Mouse (Mus musculus) hindbrain, embryonic 12.5 days (tissue): ENCODE data around the gene Sh3rf3. TPM values are rescaled to one million over a fixed set of nuclear protein-coding genes. Genes with fewer than 3 reads are reported as not detected.

Experiments used
- ATAC-seq: fragments of 200-750 bp; cut with Nextera tagmentation; 2 replicates; pipeline ENCODE4 v1.8.0; 2017; ENCODE audit warnings: moderate TSS enrichment; ENCODE audit not compliant: low FRiP score
- H3K27ac ChIP-seq: fragments of 300-500 bp; sonication (generic); 2 replicates; pipeline ENCODE4 v1.5.1; 2016; ENCODE audit warnings: mild to moderate bottlenecking
- H3K27me3 ChIP-seq: fragments of 300-500 bp; sonication (generic); 2 replicates; pipeline ENCODE4 v1.6.1; 2016; ENCODE audit warnings: mild to moderate bottlenecking
- H3K36me3 ChIP-seq: fragments of 300-500 bp; sonication (generic); 2 replicates; pipeline ENCODE4 v1.6.1; 2016; ENCODE audit warnings: mild to moderate bottlenecking
- H3K4me1 ChIP-seq: fragments of 300-500 bp; sonication (generic); 2 replicates; pipeline ENCODE4 v1.6.1; 2016
- H3K4me2 ChIP-seq: fragments of 300-500 bp; sonication (generic); replicated peaks from 2 replicates; pipeline ENCODE4 v1.6.1; 2016; ENCODE audit warnings: mild to moderate bottlenecking
- H3K4me3 ChIP-seq: fragments of 300-500 bp; sonication (generic); 2 replicates; pipeline ENCODE4 v1.5.1; 2016; ENCODE audit warnings: mild to moderate bottlenecking
- H3K9ac ChIP-seq: fragments of 300-500 bp; sonication (generic); 2 replicates; pipeline ENCODE4 v1.6.1; 2016; ENCODE audit warnings: mild to moderate bottlenecking, moderate library complexity
- H3K9me3 ChIP-seq: fragments of 300-500 bp; sonication (generic); replicated peaks from 2 replicates; pipeline ENCODE4 v1.6.1; 2016; ENCODE audit warnings: mild to moderate bottlenecking
- WGBS: fragments of 180-500 bp; shearing (Covaris S2); methylation state at CpG from one replicate; pipeline ENCODE4 v1.1.7; 2016; 5-methylcytosine and 5-hydroxymethylcytosine counted together
- polyA plus RNA-seq: library from polyadenylated mRNA; unstranded; fragments of >200 nt; fragmentation: Nextera tagmentation; extraction: Ambion mirVana; gene quantifications from 2 replicates; pipeline ENCODE4 v1.2.1, GENCODE M21; 2016

Sh3rf3 gene
- polyA plus RNA-seq, 1 experiment from 2014 or later, result 3.9 TPM

GRCm38 (mm10) chr10:58928952-58929442 is 115.8 kb downstream of the Sh3rf3 start:
- ATAC-seq, result peak; percentile 39; the same call in 1 of the 2 replicates
- Histone ChIP-seq H3K4me3 (no peak overlapping the region), H3K9ac (no peak overlapping the region), H3K4me2 (no peak overlapping the region), H3K9me3 (no peaks in the 10 kb centered on the region), H3K36me3 (no peaks in the 10 kb centered on the region), H3K27me3 (no peaks in the 10 kb centered on the region; the same call in 1 of the 2 replicates), H3K27ac (no peak overlapping the region), H3K4me1 (peaks cover 17% of the 10 kb centered on the region)
- WGBS, result 39% methylated on average over 5 of the region's 5 CpGs

- Histone ChIP-seq H3K9me3 (no peaks in the 10 kb centered on the region), H3K4me2 (peak overlapping the region; percentile 46), H3K27me3 (no peaks in the 10 kb centered on the region; the same call in 1 of the 2 replicates), H3K4me3 (peak overlapping the region; percentile 15; the same call in 1 of the 2 replicates), H3K4me1 (peaks cover 29% of the 10 kb centered on the region), H3K9ac (no peak overlapping the region), H3K27ac (no peak overlapping the region), H3K36me3 (no peaks in the 10 kb centered on the region)
- ATAC-seq, result peak; percentile 77
- 21% methylated on average over 22 of the region's 22 CpGs for WGBS
Observed at GRCm38 (mm10) chr10:58932151-58932773, 119.1 kb downstream of the Sh3rf3 start.

GRCm38 (mm10) chr10:58935606-58936005 is 122.4 kb downstream of the Sh3rf3 start:
- Histone ChIP-seq H3K4me3 (no peak overlapping the region), H3K9me3 (no peaks in the 10 kb centered on the region), H3K4me1 (peaks cover 25% of the 10 kb centered on the region), H3K27me3 (no peaks in the 10 kb centered on the region), H3K27ac (no peak overlapping the region), H3K4me2 (no peak overlapping the region), H3K9ac (no peak overlapping the region), H3K36me3 (no peaks in the 10 kb centered on the region)
- WGBS, result 46% methylated on average over 6 of the region's 6 CpGs
- ATAC-seq, result no peak

DNA sequence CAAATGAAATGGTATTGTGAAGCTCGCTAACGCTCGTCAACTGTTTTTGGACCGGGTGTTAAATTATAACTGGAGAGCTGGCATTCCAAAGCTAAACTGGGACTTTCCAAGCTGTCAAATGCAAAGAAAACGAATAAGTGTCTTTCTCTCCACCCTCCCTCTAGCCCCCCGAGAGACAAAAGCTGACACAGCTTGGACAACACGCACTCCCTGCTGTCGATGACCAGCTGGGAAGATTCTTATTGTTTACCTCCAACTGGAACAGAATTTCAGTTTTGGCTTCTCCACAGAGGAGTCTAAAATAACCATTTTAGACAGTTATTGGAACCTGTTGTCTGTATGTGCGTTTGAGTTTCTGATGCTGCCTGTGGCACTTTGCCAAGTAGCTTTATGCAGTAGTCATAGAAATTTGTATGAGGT is 123.3 kb downstream of the Sh3rf3 start:
- H3K4me2 ChIP-seq, result no peak overlapping the region
- H3K27ac ChIP-seq, result no peak overlapping the region
- no peak overlapping the region for H3K9ac ChIP-seq
- H3K4me1 ChIP-seq, result peaks cover 25% of the 10 kb centered on the region
- H3K27me3 ChIP-seq, result no peaks in the 10 kb centered on the region
- H3K4me3 ChIP-seq, result no peak overlapping the region
- WGBS, result 49% methylated on average over 9 of the region's 9 CpGs
- no peaks in the 10 kb centered on the region for H3K36me3 ChIP-seq
- H3K9me3 ChIP-seq, result no peaks in the 10 kb centered on the region
- no peak for ATAC-seq

GRCm38 (mm10) chr10:58937521-58937920 is 124.4 kb downstream of the Sh3rf3 start:
- 72% methylated on average over 3 of the region's 3 CpGs for WGBS
- Histone ChIP-seq H3K9ac (no peak overlapping the region), H3K4me1 (peaks cover 14% of the 10 kb centered on the region), H3K4me3 (no peak overlapping the region), H3K9me3 (no peaks in the 10 kb centered on the region), H3K27ac (no peak overlapping the region), H3K27me3 (no peaks in the 10 kb centered on the region), H3K36me3 (no peaks in the 10 kb centered on the region), H3K4me2 (no peak overlapping the region)
- 0 out of 2 replicates have a peak, but pooled peaks have one; percentile 36 for ATAC-seq

DNA sequence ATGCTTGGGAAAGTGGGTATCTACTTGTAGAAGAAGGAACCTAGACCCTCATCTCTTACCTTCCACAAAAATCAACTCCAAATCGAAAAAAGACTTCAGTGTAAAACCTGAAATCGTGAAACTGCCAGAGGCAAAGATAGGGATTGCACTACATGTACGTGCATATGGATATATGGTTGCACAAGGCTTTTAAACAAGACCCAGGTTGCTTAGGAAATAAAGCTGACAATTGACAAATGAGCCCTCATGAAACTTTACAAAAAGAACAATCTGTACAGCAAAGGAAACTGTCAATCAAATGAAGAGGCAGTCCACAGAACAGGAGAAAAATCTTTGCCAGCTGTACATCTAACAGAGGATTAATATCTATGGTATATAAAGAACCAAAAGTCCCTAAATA is 129.7 kb downstream of the Sh3rf3 start:
- Histone ChIP-seq H3K27ac (no peak overlapping the region), H3K27me3 (no peaks in the 10 kb centered on the region), H3K9me3 (no peaks in the 10 kb centered on the region), H3K4me2 (no peak overlapping the region), H3K4me3 (no peak overlapping the region), H3K9ac (no peak overlapping the region), H3K4me1 (no peaks in the 10 kb centered on the region), H3K36me3 (no peaks in the 10 kb centered on the region)
- 85% methylated on average over 3 of the region's 3 CpGs for WGBS
- no peak for ATAC-seq

DNA sequence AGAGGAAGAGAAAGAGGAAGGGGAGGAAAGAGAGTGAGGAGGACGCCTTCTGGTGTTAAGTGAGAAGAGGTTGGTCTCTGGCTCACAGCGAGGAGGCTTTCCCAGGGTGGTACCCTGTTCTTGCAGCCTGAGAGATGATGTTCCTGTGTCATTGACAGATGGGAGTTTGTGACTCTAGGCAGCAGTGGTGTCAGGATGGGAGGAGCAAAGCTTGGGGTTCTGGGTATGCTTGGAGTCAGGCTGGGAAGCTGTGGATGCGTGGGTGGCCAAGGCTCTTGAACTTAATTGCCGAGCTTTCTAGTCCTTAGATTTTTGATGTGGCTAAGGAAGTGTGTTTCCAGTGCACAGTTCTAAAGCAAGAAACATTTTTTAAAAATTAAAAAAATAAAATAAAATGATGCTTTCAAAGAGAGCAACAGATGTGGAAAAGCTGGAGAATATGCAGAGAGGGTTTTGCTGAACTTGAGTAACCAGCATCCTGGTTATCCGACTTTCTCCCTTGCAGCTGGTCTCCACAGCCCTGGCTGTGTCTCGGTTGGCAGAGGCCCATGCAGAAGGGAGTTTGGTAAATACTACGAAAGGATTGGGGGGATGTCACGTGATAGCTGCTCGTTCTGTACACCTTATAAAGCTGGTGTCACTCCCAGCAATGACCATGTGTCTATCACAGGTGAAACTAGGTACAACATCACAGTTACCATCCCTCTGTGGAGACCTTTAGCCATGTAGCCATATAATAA is 130.7 kb downstream of the Sh3rf3 start:
- Histone ChIP-seq H3K27me3 (no peaks in the 10 kb centered on the region), H3K9me3 (no peaks in the 10 kb centered on the region), H3K9ac (no peak overlapping the region), H3K4me2 (no peak overlapping the region), H3K27ac (no peak overlapping the region), H3K36me3 (no peaks in the 10 kb centered on the region), H3K4me3 (no peak overlapping the region), H3K4me1 (no peaks in the 10 kb centered on the region)
- ATAC-seq, result no peak
- 87% methylated on average over 9 of the region's 9 CpGs for WGBS

GRCm38 (mm10) chr10:58944930-58945329 is 131.8 kb downstream of the Sh3rf3 start:
- H3K27me3 ChIP-seq, result no peaks in the 10 kb centered on the region
- H3K4me3 ChIP-seq, result no peak overlapping the region
- H3K4me1 ChIP-seq, result peaks cover 7% of the 10 kb centered on the region
- WGBS, result 75% methylated on average over 6 of the region's 6 CpGs
- no peaks in the 10 kb centered on the region for H3K36me3 ChIP-seq
- ATAC-seq, result no peak
- H3K9ac ChIP-seq, result no peak overlapping the region
- no peak overlapping the region for H3K27ac ChIP-seq
- H3K4me2 ChIP-seq, result no peak overlapping the region
- no peaks in the 10 kb centered on the region for H3K9me3 ChIP-seq

DNA sequence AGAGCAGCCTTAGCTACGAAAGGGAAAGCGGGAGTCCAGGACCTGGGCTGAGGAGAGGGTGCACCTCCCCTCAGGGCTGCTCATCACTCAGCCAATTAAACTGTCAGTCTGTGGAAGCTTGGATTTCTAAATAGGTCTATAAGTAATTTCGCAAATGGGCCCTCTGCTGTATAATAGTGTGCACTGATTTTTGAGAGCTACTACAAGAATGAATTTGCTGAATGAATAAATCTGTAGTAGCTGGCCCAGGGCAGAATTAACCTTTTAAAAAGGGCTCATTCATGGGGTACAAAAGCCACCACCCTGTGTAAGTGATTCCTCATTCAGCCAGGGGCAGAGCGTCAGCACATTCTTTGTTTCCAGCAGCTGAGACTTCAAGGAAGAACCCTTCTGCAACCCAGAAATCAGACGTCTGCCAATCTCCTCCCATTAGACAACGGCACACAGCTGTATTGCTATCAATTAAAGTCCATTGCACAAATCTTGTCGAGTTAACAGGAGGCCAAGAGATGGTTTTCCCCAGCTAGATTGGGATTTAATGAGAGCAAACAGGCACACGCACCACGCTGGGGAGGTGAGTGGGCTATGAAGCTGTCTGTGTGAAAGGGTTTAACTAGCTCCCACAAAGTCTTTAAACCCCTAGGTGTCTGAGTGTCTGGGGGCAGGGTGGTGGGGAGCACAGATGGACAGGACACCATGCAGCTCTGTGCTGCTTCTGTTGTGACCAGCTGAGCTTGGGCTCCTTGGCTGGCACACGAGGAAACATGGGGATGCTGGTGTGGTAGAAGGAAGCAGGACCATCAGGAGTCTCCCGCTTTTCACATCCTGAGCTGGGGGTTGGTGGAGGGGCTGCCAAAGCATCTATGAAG is 136.8 kb downstream of the Sh3rf3 start:
- ATAC-seq, result peak; percentile 87
- peaks cover 16% of the 10 kb centered on the region for H3K4me1 ChIP-seq
- H3K36me3 ChIP-seq, result no peaks in the 10 kb centered on the region
- 27% methylated on average over 11 of the region's 11 CpGs for WGBS
- H3K4me3 ChIP-seq, result no peak overlapping the region
- no peaks in the 10 kb centered on the region for H3K9me3 ChIP-seq
- peak overlapping the region; percentile 68 for H3K27ac ChIP-seq
- H3K4me2 ChIP-seq, result 0 out of 2 replicates have a peak overlapping the region, but pooled peaks have one; percentile 6
- H3K27me3 ChIP-seq, result no peaks in the 10 kb centered on the region
- no peak overlapping the region for H3K9ac ChIP-seq

DNA sequence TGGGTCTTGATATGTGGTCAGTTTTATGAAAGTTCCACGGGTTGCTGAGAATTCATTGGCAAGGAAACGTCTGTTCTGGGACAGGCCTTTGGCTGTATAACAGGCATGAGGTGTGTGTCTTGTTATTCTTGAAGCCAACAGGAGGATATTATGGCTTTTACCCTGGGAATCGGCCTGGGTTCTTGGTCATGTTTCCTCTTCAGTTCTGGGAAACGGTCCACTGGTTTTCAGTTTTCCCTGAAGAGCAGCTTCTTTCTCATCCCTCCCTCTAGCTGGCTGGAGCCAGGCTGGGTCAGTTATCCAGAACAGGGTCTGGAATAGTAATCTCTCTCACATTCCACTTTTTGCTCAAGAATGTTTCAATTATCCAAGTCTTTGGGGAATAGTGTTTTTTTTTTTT is 147.0 kb downstream of the Sh3rf3 start:
- H3K27me3 ChIP-seq, result no peaks in the 10 kb centered on the region
- no peaks in the 10 kb centered on the region for H3K4me1 ChIP-seq
- H3K27ac ChIP-seq, result no peak overlapping the region
- no peak overlapping the region for H3K9ac ChIP-seq
- H3K4me3 ChIP-seq, result no peak overlapping the region
- WGBS, result 73% methylated on average over 4 of the region's 4 CpGs
- no peak for ATAC-seq
- no peak overlapping the region for H3K4me2 ChIP-seq
- no peaks in the 10 kb centered on the region for H3K36me3 ChIP-seq
- no peaks in the 10 kb centered on the region for H3K9me3 ChIP-seq

DNA sequence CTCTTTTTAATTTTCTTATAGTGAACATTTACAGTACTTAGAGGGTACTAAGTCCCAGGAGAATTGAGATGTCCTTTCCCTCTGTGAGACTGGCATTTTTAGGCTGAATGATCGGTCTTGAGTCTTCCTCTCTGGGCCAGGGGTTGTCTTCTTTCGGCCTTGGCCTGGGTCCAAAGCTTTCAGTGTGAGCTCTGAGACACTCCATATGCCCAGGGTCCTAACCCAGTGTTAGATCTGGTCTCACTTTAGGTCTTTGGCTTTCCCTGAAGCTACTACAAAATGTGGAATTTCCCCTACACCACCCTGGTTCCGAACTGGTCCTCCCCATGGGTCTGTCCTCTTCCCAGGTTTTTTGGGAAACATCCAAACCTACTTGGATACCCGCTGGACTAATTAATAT is 155.1 kb downstream of the Sh3rf3 start:
- WGBS, result 89% methylated on average over 4 of the region's 4 CpGs
- H3K27ac ChIP-seq, result no peak overlapping the region
- H3K9ac ChIP-seq, result no peak overlapping the region
- no peak overlapping the region for H3K4me2 ChIP-seq
- H3K4me1 ChIP-seq, result no peaks in the 10 kb centered on the region
- no peaks in the 10 kb centered on the region for H3K36me3 ChIP-seq
- no peaks in the 10 kb centered on the region for H3K9me3 ChIP-seq
- H3K27me3 ChIP-seq, result no peaks in the 10 kb centered on the region
- no peak overlapping the region for H3K4me3 ChIP-seq
- no peak for ATAC-seq

- H3K4me1 ChIP-seq, result no peaks in the 10 kb centered on the region
- no peak overlapping the region for H3K4me2 ChIP-seq
- no peak overlapping the region for H3K4me3 ChIP-seq
- no peaks in the 10 kb centered on the region for H3K36me3 ChIP-seq
- H3K9me3 ChIP-seq, result no peaks in the 10 kb centered on the region
- no peak overlapping the region for H3K9ac ChIP-seq
- H3K27ac ChIP-seq, result no peak overlapping the region
- 95% methylated on average over 5 of the region's 5 CpGs for WGBS
- H3K27me3 ChIP-seq, result no peaks in the 10 kb centered on the region
- no peak for ATAC-seq
Observed at GRCm38 (mm10) chr10:58969351-58969750, 156.2 kb downstream of the Sh3rf3 start.
